Mouse (Mus musculus): Measurements from ENCODE around the gene Mcmbp. TPM values are rescaled to one million over a fixed set of nuclear protein-coding genes. Genes with fewer than 3 reads are reported as not detected.

Mcmbp gene
- polyA plus RNA-seq, 2 experiments: 45.2 to 62.4 TPM

- peaks cover 15% of the 10 kb centered on the region for H3K4me1 ChIP-seq (ENCODE audit: control insufficient read depth, insufficient read depth, low read length)
- under 1% methylated on average over 53 of the region's 55 CpGs for WGBS
- DNase-seq (ENCODE audit: low spot score) (peak; percentile 97), ATAC-seq (ENCODE audit: low FRiP score, low read depth) (peak; percentile 91)
- H3K9ac ChIP-seq (ENCODE audit: low read depth, low read length, severe bottlenecking): peak within 1 kb of the TSS; percentile 90
- peak within 1 kb of the TSS; percentile 61; the same call in 1 of the 2 replicates for H3K27ac ChIP-seq (replicated peaks; ENCODE audit: low read depth, low read length)
- H3K36me3 ChIP-seq (ENCODE audit: control insufficient read depth, insufficient read depth, low read length): peaks cover 9% of the 10 kb centered on the region
- H3K9me3 ChIP-seq (ENCODE audit: control insufficient read depth, low read length): no peaks in the 10 kb centered on the region
- H3K4me3 ChIP-seq (replicated peaks; ENCODE audit: low read length): peak within 1 kb of the TSS; percentile 97
- peak within 1 kb of the TSS; percentile 52 for H3K4me2 ChIP-seq (replicated peaks; ENCODE audit: low read depth, low read length, severe bottlenecking)
- peak; percentile 87; the same call in 1 of the 2 replicates for TF ChIP-seq POLR2A (IDR thresholded peaks at IDR 0.05; ENCODE audit: borderline replicate concordance, extremely low read depth, insufficient read depth, insufficient read length)
- no peaks in the 10 kb centered on the region for H3K27me3 ChIP-seq (ENCODE audit: control insufficient read depth, insufficient read depth, low read length)
Observed at GRCm38 (mm10) chr7:128744684-128745485, 4.6 kb upstream of the Mcmbp start, which contains the start of gene Sec23ip. Gene Sec23ip (plus strand): TSS chr7:128744943.

- Histone ChIP-seq H3K27me3 (ENCODE audit: control insufficient read depth, insufficient read depth, low read length) (no peaks in the 10 kb centered on the region), H3K9me3 (ENCODE audit: control insufficient read depth, low read length) (no peaks in the 10 kb centered on the region), H3K4me2 (replicated peaks; ENCODE audit: low read depth, low read length, severe bottlenecking) (peak overlapping the region; percentile 52), H3K4me3 (replicated peaks; ENCODE audit: low read length) (peak overlapping the region; percentile 97; the same call in 1 of the 2 replicates), H3K27ac (replicated peaks; ENCODE audit: low read depth, low read length) (no peak overlapping the region), H3K9ac (ENCODE audit: low read depth, low read length, severe bottlenecking) (no peak overlapping the region), H3K4me1 (ENCODE audit: control insufficient read depth, insufficient read depth, low read length) (peaks cover 18% of the 10 kb centered on the region), H3K36me3 (ENCODE audit: control insufficient read depth, insufficient read depth, low read length) (peaks cover 7% of the 10 kb centered on the region)
- WGBS: 62% methylated on average over 2 of the region's 2 CpGs
- no peak for TF ChIP-seq POLR2A (IDR thresholded peaks at IDR 0.05; ENCODE audit: borderline replicate concordance, extremely low read depth, insufficient read depth, insufficient read length)
- no peak for ATAC-seq (ENCODE audit: low FRiP score, low read depth)
- no peak for DNase-seq (ENCODE audit: low spot score)
Observed at GRCm38 (mm10) chr7:128743898-128744297, 3.6 kb upstream of the Mcmbp start.

DNA sequence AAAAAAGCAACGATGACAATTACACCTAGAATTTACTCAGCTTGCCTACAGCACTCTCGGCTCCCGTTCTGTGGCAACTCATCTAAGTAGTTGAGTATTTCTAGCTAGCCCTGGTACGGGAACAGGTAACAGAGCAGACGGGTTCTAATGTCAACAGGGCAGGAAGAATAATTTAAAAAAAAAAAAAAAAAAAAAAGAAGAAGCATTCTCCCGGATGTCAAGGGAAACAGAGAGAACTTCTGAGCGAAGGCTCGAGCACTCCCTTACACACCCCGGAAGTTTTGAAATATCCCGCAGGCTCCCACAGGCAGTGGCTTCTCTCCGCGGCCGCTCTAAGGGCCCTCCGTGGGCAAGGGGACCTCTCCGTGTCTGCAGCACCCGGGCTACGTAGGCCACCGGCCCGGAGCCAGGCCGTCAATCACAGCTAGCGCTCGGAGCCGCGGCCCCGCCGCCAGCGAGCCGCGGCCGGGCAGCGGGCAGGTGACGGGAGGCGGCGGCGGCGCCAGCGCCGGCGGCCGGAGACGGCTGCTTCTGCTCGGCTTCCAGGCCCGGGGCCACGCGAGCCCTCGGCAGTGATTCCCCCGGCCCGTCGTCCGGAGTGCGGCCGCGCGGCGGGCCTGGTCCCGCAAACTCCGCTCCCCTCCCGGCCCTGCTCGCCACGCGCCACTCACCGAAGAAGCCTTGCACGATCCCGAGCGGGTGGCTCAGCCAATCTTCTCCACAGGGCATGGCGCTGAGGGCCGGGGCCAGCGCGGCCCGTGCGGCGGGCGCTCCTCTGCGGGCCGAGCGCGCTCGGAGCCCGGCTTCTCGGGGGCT lies 625 bp downstream of the Mcmbp start:
- Histone ChIP-seq H3K4me1 (ENCODE audit: control insufficient read depth, insufficient read depth, low read length) (peaks cover 13% of the 10 kb centered on the region), H3K9ac (ENCODE audit: low read depth, low read length, severe bottlenecking) (peak overlapping the region; percentile 96), H3K36me3 (ENCODE audit: control insufficient read depth, insufficient read depth, low read length) (0 out of 2 replicates have a peak, but pooled peaks cover 5% of the 10 kb centered on the region), H3K4me3 (replicated peaks; ENCODE audit: low read length) (peak overlapping the region; percentile 98), H3K27ac (replicated peaks; ENCODE audit: low read depth, low read length) (peak overlapping the region; percentile 82), H3K9me3 (ENCODE audit: control insufficient read depth, low read length) (no peaks in the 10 kb centered on the region; the same call in 1 of the 2 replicates), H3K27me3 (ENCODE audit: control insufficient read depth, insufficient read depth, low read length) (no peaks in the 10 kb centered on the region), H3K4me2 (replicated peaks; ENCODE audit: low read depth, low read length, severe bottlenecking) (peak overlapping the region; percentile 66)
- WGBS: under 1% methylated on average over 38 of the region's 80 CpGs
- ATAC-seq (ENCODE audit: low FRiP score, low read depth) (peak; percentile 18), DNase-seq (ENCODE audit: low spot score) (peak; percentile 12)
- TF ChIP-seq POLR2A (IDR thresholded peaks at IDR 0.05; ENCODE audit: borderline replicate concordance, extremely low read depth, insufficient read depth, insufficient read length): no peak

- 1% methylated on average over 15 of the region's 15 CpGs for WGBS
- H3K27ac ChIP-seq (replicated peaks; ENCODE audit: low read depth, low read length): no peak overlapping the region
- TF ChIP-seq POLR2A (IDR thresholded peaks at IDR 0.05; ENCODE audit: borderline replicate concordance, extremely low read depth, insufficient read depth, insufficient read length): no peak
- DNase-seq (ENCODE audit: low spot score): no peak
- ATAC-seq (ENCODE audit: low FRiP score, low read depth): no peak
- peak overlapping the region; percentile 66 for H3K4me2 ChIP-seq (replicated peaks; ENCODE audit: low read depth, low read length, severe bottlenecking)
- no peaks in the 10 kb centered on the region for H3K27me3 ChIP-seq (ENCODE audit: control insufficient read depth, insufficient read depth, low read length)
- peaks cover 7% of the 10 kb centered on the region; the same call in 1 of the 2 replicates for H3K36me3 ChIP-seq (ENCODE audit: control insufficient read depth, insufficient read depth, low read length)
- peaks cover 11% of the 10 kb centered on the region for H3K4me1 ChIP-seq (ENCODE audit: control insufficient read depth, insufficient read depth, low read length)
- peak overlapping the region; percentile 96 for H3K9ac ChIP-seq (ENCODE audit: low read depth, low read length, severe bottlenecking)
- peak overlapping the region; percentile 98 for H3K4me3 ChIP-seq (replicated peaks; ENCODE audit: low read length)
- H3K9me3 ChIP-seq (ENCODE audit: control insufficient read depth, low read length): no peaks in the 10 kb centered on the region; the same call in 1 of the 2 replicates
Observed at GRCm38 (mm10) chr7:128739116-128739461, 1.2 kb downstream of the Mcmbp start.

- H3K27me3 ChIP-seq (ENCODE audit: control insufficient read depth, insufficient read depth, low read length): no peaks in the 10 kb centered on the region
- no peak for TF ChIP-seq POLR2A (IDR thresholded peaks at IDR 0.05; ENCODE audit: borderline replicate concordance, extremely low read depth, insufficient read depth, insufficient read length)
- peaks cover 11% of the 10 kb centered on the region for H3K4me1 ChIP-seq (ENCODE audit: control insufficient read depth, insufficient read depth, low read length)
- H3K36me3 ChIP-seq (ENCODE audit: control insufficient read depth, insufficient read depth, low read length): peaks cover 7% of the 10 kb centered on the region; the same call in 1 of the 2 replicates
- no peak overlapping the region for H3K27ac ChIP-seq (replicated peaks; ENCODE audit: low read depth, low read length)
- ATAC-seq (ENCODE audit: low FRiP score, low read depth): no peak
- WGBS: 72% methylated on average over 5 of the region's 5 CpGs
- no peaks in the 10 kb centered on the region; the same call in 1 of the 2 replicates for H3K9me3 ChIP-seq (ENCODE audit: control insufficient read depth, low read length)
- H3K4me2 ChIP-seq (replicated peaks; ENCODE audit: low read depth, low read length, severe bottlenecking): peak overlapping the region; percentile 66; the same call in 1 of the 2 replicates
- H3K9ac ChIP-seq (ENCODE audit: low read depth, low read length, severe bottlenecking): no peak overlapping the region
- no peak for DNase-seq (ENCODE audit: low spot score)
- peak overlapping the region; percentile 98; the same call in 1 of the 2 replicates for H3K4me3 ChIP-seq (replicated peaks; ENCODE audit: low read length)
Observed at GRCm38 (mm10) chr7:128738041-128738440, 2.3 kb downstream of the Mcmbp start.

Data from limb, embryonic 14.5 days (tissue).